Mouse (Mus musculus): ENCODE measurements around the gene Rbm5. TPM values are rescaled to one million over a fixed set of nuclear protein-coding genes. Genes with fewer than 3 reads are reported as not detected.

Rbm5 gene
- polyA plus RNA-seq, 1 experiment from 2014 or later: 41.7 TPM

GRCm38 (mm10) chr9:107750378-107750777 lies 20.4 kb downstream of the Rbm5 start:
- no peak overlapping the region for H3K27ac ChIP-seq (ENCODE audit: low read depth)
- WGBS (ENCODE audit: insufficient replicate concordance): 70% methylated on average over 5 of the region's 5 CpGs
- no peak for DNase-seq

GRCm38 (mm10) chr9:107748063-107748462 lies 22.7 kb downstream of the Rbm5 start:
- H3K27me3 ChIP-seq (ENCODE audit: insufficient read depth, low read length): no peaks in the 10 kb centered on the region
- TF ChIP-seq CTCF (IDR thresholded peaks at IDR 0.05; ENCODE audit: low read depth) (no peak), EP300 (IDR thresholded peaks at IDR 0.05; ENCODE audit: low read depth) (no peak)
- H3K27ac ChIP-seq (ENCODE audit: low read depth): no peak overlapping the region
- no peak for ATAC-seq
- H3K9me3 ChIP-seq (ENCODE audit: low read length): no peaks in the 10 kb centered on the region
- no peak overlapping the region for H3K9ac ChIP-seq (replicated peaks)
- no peak overlapping the region for H3K4me3 ChIP-seq (ENCODE audit: low read depth, low read length)
- H3K36me3 ChIP-seq (replicated peaks; ENCODE audit: insufficient read depth, low read length): peaks cover 96% of the 10 kb centered on the region
- no peaks in the 10 kb centered on the region for H3K4me1 ChIP-seq (ENCODE audit: insufficient read depth)
- no peak overlapping the region for H3K4me2 ChIP-seq (ENCODE audit: low read depth, low read length)
- DNase-seq: no peak
- 87% methylated on average over 3 of the region's 3 CpGs for WGBS (ENCODE audit: insufficient replicate concordance)

More at GRCm38 (mm10) chr9:107750378-107750777, 20.4 kb downstream of the Rbm5 start:
- Histone ChIP-seq H3K4me3 (ENCODE audit: low read depth, low read length) (no peak overlapping the region), H3K9me3 (ENCODE audit: low read length) (no peaks in the 10 kb centered on the region), H3K9ac (replicated peaks) (no peak overlapping the region), H3K4me2 (ENCODE audit: low read depth, low read length) (no peak overlapping the region), H3K27me3 (ENCODE audit: insufficient read depth, low read length) (no peaks in the 10 kb centered on the region), H3K36me3 (replicated peaks; ENCODE audit: insufficient read depth, low read length) (peaks cover 94% of the 10 kb centered on the region), H3K4me1 (ENCODE audit: insufficient read depth) (no peaks in the 10 kb centered on the region)
- ATAC-seq: no peak
- TF ChIP-seq EP300 (IDR thresholded peaks at IDR 0.05; ENCODE audit: low read depth) (no peak), CTCF (IDR thresholded peaks at IDR 0.05; ENCODE audit: low read depth) (no peak)

- Histone ChIP-seq H3K4me2 (ENCODE audit: low read depth, low read length) (no peak overlapping the region), H3K4me1 (ENCODE audit: insufficient read depth) (no peaks in the 10 kb centered on the region), H3K4me3 (ENCODE audit: low read depth, low read length) (no peak overlapping the region), H3K27me3 (ENCODE audit: insufficient read depth, low read length) (no peaks in the 10 kb centered on the region), H3K36me3 (replicated peaks; ENCODE audit: insufficient read depth, low read length) (peaks cover 98% of the 10 kb centered on the region), H3K9ac (replicated peaks) (no peak overlapping the region), H3K27ac (ENCODE audit: low read depth) (no peak overlapping the region), H3K9me3 (ENCODE audit: low read length) (no peaks in the 10 kb centered on the region)
- DNase-seq: no peak
- no peak for TF ChIP-seq CTCF (IDR thresholded peaks at IDR 0.05; ENCODE audit: low read depth)
- no peak for ATAC-seq
- WGBS (ENCODE audit: insufficient replicate concordance): 62% methylated on average over 1 of the region's 1 CpGs
Observed at GRCm38 (mm10) chr9:107747310-107747709, 23.5 kb downstream of the Rbm5 start.

- Histone ChIP-seq H3K9me3 (ENCODE audit: low read length) (no peaks in the 10 kb centered on the region), H3K4me2 (ENCODE audit: low read depth, low read length) (no peak overlapping the region), H3K4me3 (ENCODE audit: low read depth, low read length) (no peak overlapping the region), H3K4me1 (ENCODE audit: insufficient read depth) (no peaks in the 10 kb centered on the region), H3K27ac (ENCODE audit: low read depth) (no peak overlapping the region), H3K27me3 (ENCODE audit: insufficient read depth, low read length) (no peaks in the 10 kb centered on the region), H3K36me3 (replicated peaks; ENCODE audit: insufficient read depth, low read length) (peaks cover 98% of the 10 kb centered on the region), H3K9ac (replicated peaks) (no peak overlapping the region)
- ATAC-seq: no peak
- 91% methylated on average over 3 of the region's 3 CpGs for WGBS (ENCODE audit: insufficient replicate concordance)
- TF ChIP-seq CTCF (IDR thresholded peaks at IDR 0.05; ENCODE audit: low read depth) (peak; percentile 49), EP300 (IDR thresholded peaks at IDR 0.05; ENCODE audit: low read depth) (no peak)
- DNase-seq: no peak
Observed at GRCm38 (mm10) chr9:107746679-107747078, 24.1 kb downstream of the Rbm5 start.

- Histone ChIP-seq H3K27me3 (ENCODE audit: insufficient read depth, low read length) (no peaks in the 10 kb centered on the region), H3K4me2 (ENCODE audit: low read depth, low read length) (no peak overlapping the region), H3K9ac (replicated peaks) (no peak overlapping the region), H3K9me3 (ENCODE audit: low read length) (no peaks in the 10 kb centered on the region), H3K4me1 (ENCODE audit: insufficient read depth) (no peaks in the 10 kb centered on the region), H3K27ac (ENCODE audit: low read depth) (no peak overlapping the region), H3K4me3 (ENCODE audit: low read depth, low read length) (no peak overlapping the region), H3K36me3 (replicated peaks; ENCODE audit: insufficient read depth, low read length) (peaks cover 98% of the 10 kb centered on the region)
- 92% methylated on average over 6 of the region's 6 CpGs for WGBS (ENCODE audit: insufficient replicate concordance)
- no peak for DNase-seq
- peak; percentile 27; the same call in 1 of the 2 replicates for ATAC-seq
- TF ChIP-seq EP300 (IDR thresholded peaks at IDR 0.05; ENCODE audit: low read depth) (no peak), CTCF (IDR thresholded peaks at IDR 0.05; ENCODE audit: low read depth) (no peak)
Observed at GRCm38 (mm10) chr9:107744061-107744460, 26.7 kb downstream of the Rbm5 start.

GRCm38 (mm10) chr9:107738841-107739202 lies 32.0 kb downstream of the Rbm5 start:
- ATAC-seq (peak; percentile 58), DNase-seq (peak; percentile 50)
- Histone ChIP-seq H3K9ac (replicated peaks) (no peak overlapping the region), H3K27me3 (ENCODE audit: insufficient read depth, low read length) (peaks cover 20% of the 10 kb centered on the region), H3K4me2 (ENCODE audit: low read depth, low read length) (no peak overlapping the region), H3K36me3 (replicated peaks; ENCODE audit: insufficient read depth, low read length) (peaks cover 51% of the 10 kb centered on the region), H3K4me1 (ENCODE audit: insufficient read depth) (no peaks in the 10 kb centered on the region), H3K27ac (ENCODE audit: low read depth) (no peak overlapping the region), H3K9me3 (ENCODE audit: low read length) (no peaks in the 10 kb centered on the region), H3K4me3 (ENCODE audit: low read depth, low read length) (no peak overlapping the region)
- 72% methylated on average over 4 of the region's 4 CpGs for WGBS (ENCODE audit: insufficient replicate concordance)
- TF ChIP-seq CTCF (IDR thresholded peaks at IDR 0.05; ENCODE audit: low read depth) (peak; percentile 62), EP300 (IDR thresholded peaks at IDR 0.05; ENCODE audit: low read depth) (no peak)

All from liver, postnatal 0 days (tissue).